Mouse (Mus musculus) yolk sac, embryonic 10.5 days (tissue): ENCODE measurements around the gene Meis2.

Source experiments
- DNase-seq: peaks from one replicate; pipeline ENCODE4 v3.0.0-alpha.2; 2017; ENCODE audit warnings: low spot score

The Meis2 gene

GRCm38 (mm10) chr2:115998802-115999201, 66.8 kb downstream of the Meis2 start:
- DNase-seq, result no peak

DNA sequence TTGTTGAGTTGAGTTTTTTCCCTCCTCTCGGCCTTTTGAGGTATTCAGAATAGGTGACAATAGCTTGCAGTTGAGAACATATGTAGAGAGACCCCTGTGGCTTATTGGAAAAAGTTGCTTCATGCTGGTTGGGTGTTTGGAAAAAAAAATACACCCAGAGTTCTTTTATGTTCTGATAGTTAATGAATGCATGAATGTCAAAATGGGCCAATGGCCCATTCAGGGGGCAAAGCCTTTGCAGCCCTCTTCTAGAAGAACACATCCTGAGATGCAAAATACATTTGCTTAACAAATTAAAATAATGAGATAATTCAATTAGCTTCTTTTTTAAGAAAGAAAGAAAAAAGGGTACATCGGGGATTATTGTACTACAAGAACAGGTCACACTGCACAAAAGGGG, 69.2 kb downstream of the Meis2 start:
- no peak for DNase-seq

GRCm38 (mm10) chr2:115993877-115994276, 71.8 kb downstream of the Meis2 start:
- no peak for DNase-seq

DNA sequence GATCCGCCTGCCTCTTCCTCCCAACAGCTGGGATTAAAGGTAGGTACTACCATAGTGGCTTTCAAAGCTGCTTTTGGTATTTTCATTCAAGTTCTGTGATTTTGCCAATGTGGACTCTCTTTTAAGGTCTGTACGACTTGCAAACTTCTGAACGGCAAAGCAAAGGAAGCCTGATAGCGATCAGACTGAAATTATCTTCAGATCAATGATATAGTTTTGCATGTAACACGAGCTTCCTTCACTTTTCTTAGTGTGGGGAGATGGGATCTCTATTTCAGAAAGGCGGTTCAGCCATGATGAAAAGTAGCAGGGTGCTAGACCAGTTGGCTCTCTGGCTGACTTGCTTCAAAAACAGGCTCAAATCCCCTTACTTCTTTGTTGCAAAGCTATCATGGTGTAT, 76.4 kb downstream of the Meis2 start:
- no peak for DNase-seq

DNA sequence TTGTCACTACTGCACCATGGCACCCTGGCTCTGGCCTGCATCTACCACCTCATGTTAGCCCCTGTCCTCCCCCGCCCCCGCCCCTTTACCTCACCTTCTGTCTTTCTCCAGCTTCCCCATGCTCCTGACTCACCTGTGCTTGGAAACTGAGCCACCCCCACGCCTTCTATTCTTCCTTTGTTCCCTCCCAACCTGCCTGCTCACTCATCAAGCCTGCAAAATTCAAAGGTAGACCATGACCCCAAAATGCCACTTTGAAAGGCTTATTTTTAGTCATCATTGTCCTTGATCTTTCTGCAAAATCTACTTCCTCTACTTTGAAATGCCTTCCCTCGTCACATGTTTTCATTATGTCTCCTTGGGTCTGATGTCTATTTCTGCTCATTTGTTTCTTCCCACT, 77.2 kb downstream of the Meis2 start:
- DNase-seq, result no peak

- DNase-seq, result no peak
These were observed 80.7 kb downstream of the Meis2 start for GRCm38 (mm10) chr2:115984952-115985351.

GRCm38 (mm10) chr2:115984487-115984886, 81.2 kb downstream of the Meis2 start:
- no peak for DNase-seq

DNA sequence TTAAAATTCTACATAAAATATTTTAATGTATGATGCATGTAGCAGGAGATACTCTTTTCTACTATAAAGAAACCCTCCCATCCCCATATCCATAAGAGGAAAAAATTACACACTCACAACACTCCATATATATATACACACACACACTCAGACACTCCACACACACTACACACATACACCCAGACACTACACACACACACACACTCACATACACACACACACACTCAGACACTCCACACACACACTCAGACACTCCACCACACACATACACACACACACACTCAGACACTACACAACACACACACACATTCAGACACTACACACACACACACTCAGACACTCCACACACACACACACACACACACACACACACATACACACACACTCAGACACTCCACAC, 85.1 kb downstream of the Meis2 start:
- no peak for DNase-seq

DNA sequence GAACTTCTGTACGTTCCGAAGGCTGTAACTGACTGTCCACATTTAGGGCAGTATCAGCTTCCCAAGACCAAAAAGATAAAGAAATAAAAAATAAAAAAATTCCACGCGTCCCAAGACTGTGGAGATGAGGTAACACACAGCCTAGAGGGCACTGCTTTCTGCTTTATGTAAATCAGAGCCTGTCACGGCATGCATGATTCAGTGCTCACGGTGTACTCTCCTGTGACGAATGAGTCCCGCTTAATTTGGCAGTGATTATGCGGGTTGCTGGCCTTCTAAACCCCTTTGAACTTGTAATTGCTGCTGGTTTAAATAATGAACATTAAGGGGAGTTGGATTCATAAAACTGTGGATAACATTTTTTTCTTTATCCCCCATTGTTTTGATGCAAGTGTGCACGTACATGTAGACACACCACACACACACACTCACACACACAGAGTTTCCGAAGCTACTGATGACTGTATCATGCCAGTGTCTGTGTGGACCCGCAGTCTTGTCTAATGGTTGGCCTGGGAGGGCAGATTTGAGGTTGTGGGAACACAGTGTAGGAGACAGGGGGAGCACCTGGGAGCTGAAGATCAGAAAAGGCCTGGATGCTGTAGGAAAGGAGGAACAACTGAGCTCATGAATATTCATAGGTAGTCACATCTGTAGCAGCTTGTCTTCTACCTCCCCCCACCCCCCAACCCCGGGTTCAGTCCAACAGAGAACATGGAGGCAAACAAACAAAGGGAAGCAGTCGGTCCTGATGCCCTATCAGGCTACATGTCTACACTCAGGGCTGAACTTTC, 85.8 kb downstream of the Meis2 start:
- DNase-seq, result no peak

DNA sequence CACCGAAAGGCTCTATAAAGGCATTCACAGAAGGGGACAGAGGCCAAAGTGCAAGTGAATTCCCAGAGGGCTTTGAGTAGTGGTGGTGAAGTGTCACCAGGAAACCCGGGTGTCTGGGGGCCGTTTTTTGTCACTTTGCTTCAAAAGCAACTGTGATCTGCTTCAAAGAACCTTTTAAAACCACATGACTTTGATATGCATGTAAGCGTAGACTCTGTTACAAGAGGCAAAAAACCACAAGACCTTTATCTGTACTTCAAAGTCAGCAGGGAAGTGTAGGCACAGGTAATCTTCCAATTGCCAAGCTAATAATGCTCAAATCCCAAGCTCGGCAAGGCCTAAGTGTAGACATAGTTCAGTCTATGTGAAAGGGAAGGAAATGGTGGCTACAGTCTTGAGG, 87.0 kb downstream of the Meis2 start:
- no peak for DNase-seq

- DNase-seq, result no peak
These were observed 94.3 kb downstream of the Meis2 start for GRCm38 (mm10) chr2:115971296-115971805.

DNA sequence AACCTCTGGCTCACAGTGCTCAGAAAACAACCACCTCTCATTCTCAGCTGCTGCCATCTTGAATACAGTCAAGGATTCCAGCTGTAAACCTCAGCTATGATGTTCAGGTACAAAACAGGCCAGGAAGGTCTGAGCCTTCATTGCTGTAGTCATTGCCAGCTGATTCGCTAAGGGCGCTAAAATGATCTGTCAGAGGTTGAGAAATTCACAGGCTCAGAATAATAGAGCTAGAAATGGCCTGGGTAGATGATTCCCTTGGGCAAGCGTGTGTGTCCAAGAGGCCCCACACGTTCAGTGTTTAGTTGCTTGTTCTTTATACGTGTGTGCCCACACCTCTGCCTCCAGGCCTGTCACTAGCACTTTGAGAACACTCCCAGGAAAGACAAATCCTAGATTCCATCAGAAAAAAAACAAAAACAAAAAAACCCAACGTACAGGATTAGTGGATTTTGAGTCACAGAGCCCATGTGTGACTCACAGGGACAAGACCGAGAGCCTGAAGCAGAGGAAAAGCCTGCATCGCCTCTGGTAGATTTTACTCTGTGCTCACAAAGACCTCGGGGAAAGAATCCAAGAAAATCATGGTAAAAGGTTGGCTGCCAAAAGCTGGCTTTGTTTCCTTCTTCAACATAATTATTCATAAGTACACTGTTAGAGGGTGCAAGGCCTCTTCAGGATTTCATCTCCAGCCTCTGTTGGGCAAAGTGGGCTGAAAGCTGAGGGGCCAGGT, 95.4 kb downstream of the Meis2 start:
- DNase-seq, result no peak

DNA sequence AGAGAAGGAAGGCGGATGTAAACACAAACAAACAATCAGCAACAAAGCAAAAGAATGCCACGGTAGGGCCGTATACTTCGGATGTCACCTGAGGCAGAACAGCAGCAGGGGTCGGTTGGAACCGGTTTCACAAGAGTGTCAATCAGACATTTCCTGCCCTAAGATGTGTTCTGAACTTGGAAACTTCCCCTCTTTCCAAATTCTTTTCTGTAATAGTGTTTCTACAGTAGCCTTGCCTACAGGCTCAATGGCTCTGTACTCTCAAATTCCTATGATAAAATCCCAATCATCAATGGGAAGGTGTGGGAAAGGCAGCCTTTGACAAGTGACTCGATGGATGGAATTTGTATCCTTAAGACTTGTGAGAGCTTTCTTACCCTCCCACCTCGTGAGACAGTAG, 96.4 kb downstream of the Meis2 start:
- no peak for DNase-seq

DNA sequence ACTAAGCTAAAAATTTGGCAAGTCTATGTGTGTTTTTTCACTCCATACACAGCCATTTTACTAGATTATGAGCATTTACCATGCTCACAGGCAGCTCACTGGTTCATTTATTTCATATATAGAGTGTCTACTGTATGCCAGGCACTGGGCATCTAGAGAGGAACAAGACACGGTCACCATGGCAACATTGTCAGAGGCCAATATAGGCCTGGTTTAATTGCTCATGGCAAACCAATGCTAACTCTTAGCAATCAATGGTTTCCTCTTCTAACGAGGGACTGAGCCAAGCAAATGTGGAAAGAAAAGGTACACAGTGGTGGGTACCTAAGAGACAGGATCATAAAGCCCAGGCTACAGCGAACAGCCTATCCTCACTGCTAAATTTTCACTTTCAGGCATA, 100.7 kb downstream of the Meis2 start:
- DNase-seq, result no peak

DNA sequence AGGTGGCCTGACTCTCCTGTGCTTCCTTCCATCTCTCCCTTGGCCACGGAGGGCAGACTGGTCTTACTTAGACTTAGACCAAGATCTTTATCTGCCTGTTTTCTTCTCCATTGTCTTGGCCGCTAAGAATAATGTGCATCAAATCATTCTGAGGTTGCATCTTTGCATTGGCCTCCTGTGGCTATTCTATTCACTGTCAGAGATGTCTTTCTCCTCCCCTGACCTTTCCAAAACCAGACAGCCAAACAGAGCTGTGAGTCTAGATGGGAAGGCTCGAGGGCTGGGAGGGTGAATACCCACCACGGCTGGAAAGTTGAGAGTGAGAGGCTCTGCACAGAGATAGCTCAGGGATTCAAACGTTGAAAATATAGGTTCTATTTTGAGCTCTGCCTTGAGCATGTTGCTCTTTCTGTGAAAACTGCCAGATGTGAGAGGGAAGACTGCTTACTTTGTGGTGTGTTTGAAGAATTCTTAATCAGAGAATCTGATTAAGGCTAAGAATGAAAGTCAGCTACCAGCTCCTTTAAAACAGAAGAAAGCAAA, 102.3 kb downstream of the Meis2 start:
- no peak for DNase-seq

DNA sequence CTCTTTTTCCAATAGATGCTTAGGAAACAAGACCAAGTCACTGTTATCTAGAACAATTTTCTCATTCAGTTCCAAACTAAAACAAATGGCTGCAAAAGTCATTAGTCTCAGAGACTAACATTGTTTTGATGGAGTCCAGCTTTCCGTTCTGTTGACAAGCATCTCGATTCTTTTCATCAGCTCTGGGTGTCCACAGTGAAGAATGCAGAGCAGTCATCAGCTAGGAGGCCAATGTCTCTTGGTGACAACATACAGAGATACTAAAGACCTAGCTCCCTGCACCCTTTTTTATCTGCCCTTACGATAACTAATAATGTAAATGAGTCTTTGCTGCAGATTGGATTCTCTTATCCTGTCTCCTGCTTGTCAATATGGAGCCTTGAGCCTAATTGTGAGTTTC, 102.9 kb downstream of the Meis2 start:
- no peak for DNase-seq

- DNase-seq, result no peak
These were observed 103.5 kb downstream of the Meis2 start for GRCm38 (mm10) chr2:115962113-115962512.

DNA sequence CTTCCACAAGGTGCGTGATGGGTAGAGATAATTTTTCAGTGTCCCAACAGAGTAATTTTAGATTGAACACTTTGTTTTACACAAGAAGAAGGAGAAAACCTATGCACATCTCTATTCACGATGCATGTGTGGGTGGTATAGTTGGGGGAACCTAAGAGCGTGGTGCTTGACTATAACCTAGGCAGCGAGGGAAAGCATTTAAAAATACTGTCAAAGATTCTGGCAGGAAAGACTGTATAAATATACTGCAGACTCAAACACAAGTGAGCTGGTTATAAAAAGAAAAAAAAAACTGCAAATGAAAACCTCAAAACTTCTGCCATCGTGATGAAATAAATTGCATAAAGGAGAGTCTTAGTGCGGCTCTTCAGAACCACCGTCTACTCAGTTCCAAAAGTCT, 105.0 kb downstream of the Meis2 start:
- no peak for DNase-seq

- DNase-seq, result no peak
These were observed 108.9 kb downstream of the Meis2 start for GRCm38 (mm10) chr2:115956786-115957185.

DNA sequence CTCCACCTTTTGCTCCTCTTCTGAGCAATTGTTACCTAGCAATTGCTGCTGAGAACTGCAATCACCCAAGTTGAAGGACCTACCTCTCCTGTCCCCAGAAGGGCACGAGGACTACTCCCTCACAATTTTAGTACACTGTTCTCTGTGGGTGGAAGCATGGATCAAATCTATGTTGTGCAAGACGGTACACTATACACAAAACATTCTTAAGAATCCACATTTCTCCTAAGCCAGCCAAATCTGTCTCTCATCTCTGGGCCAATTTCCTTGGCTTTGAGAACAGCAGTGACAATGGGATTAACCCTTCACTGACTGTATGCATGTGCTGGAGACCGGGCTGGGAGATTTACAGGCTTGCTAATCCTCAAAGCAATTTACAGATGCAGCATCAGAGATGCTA, 115.0 kb downstream of the Meis2 start:
- no peak for DNase-seq

DNA sequence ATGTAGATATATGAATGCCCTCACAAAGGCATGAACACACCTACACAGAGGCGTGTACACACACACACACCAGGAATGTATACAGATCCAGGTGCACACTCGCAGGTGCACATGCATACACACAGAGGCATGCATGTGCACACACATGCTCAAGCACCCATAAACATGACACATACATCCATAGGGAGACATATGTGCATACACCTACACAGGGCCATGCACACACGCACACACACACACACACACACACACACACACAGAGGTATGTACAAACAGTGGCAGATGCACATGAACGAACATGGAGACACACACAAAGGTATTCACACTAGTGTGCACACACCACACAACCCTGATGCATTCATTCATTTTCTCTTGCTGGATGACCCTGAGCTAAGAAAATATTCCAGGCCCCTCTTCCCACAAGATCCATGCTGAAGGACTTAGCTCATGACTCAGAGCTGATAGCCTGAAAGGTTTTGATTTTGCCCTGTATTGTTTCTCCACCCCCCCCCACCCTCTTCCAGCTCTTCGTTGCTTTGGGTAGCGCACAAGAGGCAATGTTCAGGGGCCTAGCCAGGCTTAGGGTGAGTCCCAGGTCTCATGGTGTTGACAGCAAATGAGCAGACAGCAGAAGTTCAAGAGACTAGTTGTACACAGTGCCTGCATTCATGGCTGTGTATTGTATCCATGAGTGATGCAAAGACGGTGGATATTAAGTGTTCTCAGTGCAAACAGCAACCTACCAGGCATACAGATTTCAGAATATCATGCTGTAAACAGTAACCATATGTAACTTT, 116.8 kb downstream of the Meis2 start:
- DNase-seq, result no peak

DNA sequence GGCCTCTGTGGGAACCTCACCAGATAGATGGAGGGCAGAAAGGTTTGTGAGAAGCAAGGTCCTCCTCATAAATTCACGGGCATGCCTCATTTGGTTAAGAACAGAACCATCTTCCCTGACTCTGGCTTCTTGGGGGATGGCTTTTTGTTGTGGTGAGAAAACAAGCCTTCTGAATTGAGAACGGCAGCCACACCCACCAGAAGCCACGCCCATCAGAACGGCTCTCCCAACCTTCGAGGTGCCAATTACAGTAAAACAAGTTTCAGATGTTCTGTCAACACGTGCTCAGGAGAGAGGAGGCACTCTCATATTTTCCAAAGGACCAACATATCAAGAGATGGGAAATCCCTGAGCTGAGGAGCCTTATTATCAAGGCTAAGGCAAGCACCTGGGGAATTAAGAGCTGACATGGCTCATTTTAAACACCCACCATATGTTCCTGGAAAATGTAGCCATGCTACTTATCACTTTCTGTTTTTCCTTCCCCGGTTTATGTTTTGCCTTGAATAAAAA, 117.9 kb downstream of the Meis2 start:
- DNase-seq, result no peak
